Mouse (Mus musculus): ENCODE measurements at regions not wholly inside any gene's neighbourhood (a gene's known extent, or its start where the extent isn't known, plus 50 kb on each side); places are given as distances from the start of the nearest gene placed in this dataset.
A peak's percentile ranks its signal among the peaks of the same experiment; 100 is the strongest.
"Not testable (repeated sequence)": the region's sequence is repeated elsewhere in the genome, so short reads cannot be mapped to it uniquely, and the experiment has no call there.

GRCm38 (mm10) chr2:100918122-100918521, 706.4 kb upstream of the Rag2 start:
- WGBS (ENCODE audit: insufficient replicate concordance), result 71% methylated on average over 3 of the region's 3 CpGs
- no peak for ATAC-seq

GRCm38 (mm10) chr2:100919537-100920212, 704.8 kb upstream of the Rag2 start:
- Histone ChIP-seq H3K4me3 (ENCODE audit: low read depth, low read length) (no peak overlapping the region), H3K4me1 (ENCODE audit: insufficient read depth) (no peaks in the 10 kb centered on the region), H3K27ac (ENCODE audit: low read depth) (no peak overlapping the region), H3K27me3 (ENCODE audit: insufficient read depth, low read length) (no peaks in the 10 kb centered on the region), H3K9ac (replicated peaks) (no peak overlapping the region), H3K36me3 (replicated peaks; ENCODE audit: insufficient read depth, low read length) (no peaks in the 10 kb centered on the region), H3K4me2 (ENCODE audit: low read depth, low read length) (no peak overlapping the region), H3K9me3 (ENCODE audit: low read length) (no peaks in the 10 kb centered on the region)
- WGBS (ENCODE audit: insufficient replicate concordance), result 71% methylated on average over 1 of the region's 1 CpGs
- TF ChIP-seq CTCF (IDR thresholded peaks at IDR 0.05; ENCODE audit: low read depth), result no peak
- TF ChIP-seq EP300 (IDR thresholded peaks at IDR 0.05; ENCODE audit: low read depth), result no peak
- DNase-seq, result no peak
- no peak for ATAC-seq

More at GRCm38 (mm10) chr2:100918122-100918521, 706.4 kb upstream of the Rag2 start:
- Histone ChIP-seq H3K36me3 (replicated peaks; ENCODE audit: insufficient read depth, low read length) (no peaks in the 10 kb centered on the region), H3K4me2 (ENCODE audit: low read depth, low read length) (no peak overlapping the region), H3K4me3 (ENCODE audit: low read depth, low read length) (no peak overlapping the region), H3K27ac (ENCODE audit: low read depth) (no peak overlapping the region), H3K4me1 (ENCODE audit: insufficient read depth) (no peaks in the 10 kb centered on the region), H3K9ac (replicated peaks) (no peak overlapping the region), H3K9me3 (ENCODE audit: low read length) (no peaks in the 10 kb centered on the region), H3K27me3 (ENCODE audit: insufficient read depth, low read length) (no peaks in the 10 kb centered on the region)
- TF ChIP-seq EP300 (IDR thresholded peaks at IDR 0.05; ENCODE audit: low read depth), result no peak
- no peak for TF ChIP-seq CTCF (IDR thresholded peaks at IDR 0.05; ENCODE audit: low read depth)
- no peak for DNase-seq

GRCm38 (mm10) chr2:100948632-100949031, 675.9 kb upstream of the Rag2 start:
- not testable (repeated sequence) for H3K36me3 ChIP-seq (replicated peaks; ENCODE audit: insufficient read depth, low read length); H3K4me3 ChIP-seq (ENCODE audit: low read depth, low read length); H3K9me3 ChIP-seq (ENCODE audit: low read length); H3K9ac ChIP-seq (replicated peaks); H3K27ac ChIP-seq (ENCODE audit: low read depth); H3K4me1 ChIP-seq (ENCODE audit: insufficient read depth); ATAC-seq; H3K4me2 ChIP-seq (ENCODE audit: low read depth, low read length); H3K27me3 ChIP-seq (ENCODE audit: insufficient read depth, low read length)
- peak; percentile 46 for TF ChIP-seq CTCF (IDR thresholded peaks at IDR 0.05; ENCODE audit: low read depth)
- DNase-seq, result peak; percentile 15
- 40% methylated on average over 3 of the region's 3 CpGs for WGBS (ENCODE audit: insufficient replicate concordance)

- Histone ChIP-seq H3K4me3 (ENCODE audit: low read depth, low read length) (no peak overlapping the region), H3K4me1 (ENCODE audit: insufficient read depth) (no peaks in the 10 kb centered on the region), H3K36me3 (replicated peaks; ENCODE audit: insufficient read depth, low read length) (no peaks in the 10 kb centered on the region), H3K9me3 (ENCODE audit: low read length) (no peaks in the 10 kb centered on the region), H3K27ac (ENCODE audit: low read depth) (no peak overlapping the region), H3K9ac (replicated peaks) (no peak overlapping the region), H3K4me2 (ENCODE audit: low read depth, low read length) (no peak overlapping the region), H3K27me3 (ENCODE audit: insufficient read depth, low read length) (no peaks in the 10 kb centered on the region)
- DNase-seq (no peak), ATAC-seq (peak; percentile 47; the same call in 1 of the 2 replicates)
- 56% methylated on average over 1 of the region's 1 CpGs for WGBS (ENCODE audit: insufficient replicate concordance)
- no peak for TF ChIP-seq CTCF (IDR thresholded peaks at IDR 0.05; ENCODE audit: low read depth)
- no peak for TF ChIP-seq EP300 (IDR thresholded peaks at IDR 0.05; ENCODE audit: low read depth)
These were observed 665.1 kb upstream of the Rag2 start for GRCm38 (mm10) chr2:100959412-100959811.

- no peak for TF ChIP-seq EP300 (IDR thresholded peaks at IDR 0.05; ENCODE audit: low read depth)
- Histone ChIP-seq H3K9ac (replicated peaks) (no peak overlapping the region), H3K27ac (ENCODE audit: low read depth) (no peak overlapping the region), H3K27me3 (ENCODE audit: insufficient read depth, low read length) (no peaks in the 10 kb centered on the region), H3K4me3 (ENCODE audit: low read depth, low read length) (no peak overlapping the region), H3K4me1 (ENCODE audit: insufficient read depth) (no peaks in the 10 kb centered on the region), H3K36me3 (replicated peaks; ENCODE audit: insufficient read depth, low read length) (no peaks in the 10 kb centered on the region), H3K9me3 (ENCODE audit: low read length) (no peaks in the 10 kb centered on the region), H3K4me2 (ENCODE audit: low read depth, low read length) (no peak overlapping the region)
- 83% methylated on average over 2 of the region's 2 CpGs for WGBS (ENCODE audit: insufficient replicate concordance)
- no peak for DNase-seq
- no peak for ATAC-seq
These were observed 659.9 kb upstream of the Rag2 start for GRCm38 (mm10) chr2:100964584-100964983.

GRCm38 (mm10) chr2:100977202-100977601, 647.3 kb upstream of the Rag2 start:
- Histone ChIP-seq H3K4me3 (ENCODE audit: low read depth, low read length) (no peak overlapping the region), H3K27ac (ENCODE audit: low read depth) (no peak overlapping the region), H3K9me3 (ENCODE audit: low read length) (no peaks in the 10 kb centered on the region), H3K27me3 (ENCODE audit: insufficient read depth, low read length) (no peaks in the 10 kb centered on the region), H3K4me2 (ENCODE audit: low read depth, low read length) (no peak overlapping the region), H3K36me3 (replicated peaks; ENCODE audit: insufficient read depth, low read length) (no peaks in the 10 kb centered on the region), H3K9ac (replicated peaks) (no peak overlapping the region), H3K4me1 (ENCODE audit: insufficient read depth) (no peaks in the 10 kb centered on the region)
- ATAC-seq (no peak), DNase-seq (no peak)
- no peak for TF ChIP-seq CTCF (IDR thresholded peaks at IDR 0.05; ENCODE audit: low read depth)
- no peak for TF ChIP-seq EP300 (IDR thresholded peaks at IDR 0.05; ENCODE audit: low read depth)

GRCm38 (mm10) chr2:100982362-100982761, 642.2 kb upstream of the Rag2 start:
- Histone ChIP-seq H3K27me3 (ENCODE audit: insufficient read depth, low read length) (no peaks in the 10 kb centered on the region), H3K36me3 (replicated peaks; ENCODE audit: insufficient read depth, low read length) (no peaks in the 10 kb centered on the region), H3K4me1 (ENCODE audit: insufficient read depth) (no peaks in the 10 kb centered on the region), H3K4me3 (ENCODE audit: low read depth, low read length) (no peak overlapping the region), H3K9ac (replicated peaks) (no peak overlapping the region), H3K9me3 (ENCODE audit: low read length) (no peaks in the 10 kb centered on the region), H3K4me2 (ENCODE audit: low read depth, low read length) (no peak overlapping the region), H3K27ac (ENCODE audit: low read depth) (no peak overlapping the region)
- no peak for ATAC-seq
- no peak for TF ChIP-seq CTCF (IDR thresholded peaks at IDR 0.05; ENCODE audit: low read depth)
- no peak for TF ChIP-seq EP300 (IDR thresholded peaks at IDR 0.05; ENCODE audit: low read depth)
- WGBS (ENCODE audit: insufficient replicate concordance), result 52% methylated on average over 1 of the region's 1 CpGs
- no peak for DNase-seq

Measured in liver, postnatal 0 days (tissue).